8 mouse cellular contexts compared by ENCODE assay signal in the genomic region with DNA sequence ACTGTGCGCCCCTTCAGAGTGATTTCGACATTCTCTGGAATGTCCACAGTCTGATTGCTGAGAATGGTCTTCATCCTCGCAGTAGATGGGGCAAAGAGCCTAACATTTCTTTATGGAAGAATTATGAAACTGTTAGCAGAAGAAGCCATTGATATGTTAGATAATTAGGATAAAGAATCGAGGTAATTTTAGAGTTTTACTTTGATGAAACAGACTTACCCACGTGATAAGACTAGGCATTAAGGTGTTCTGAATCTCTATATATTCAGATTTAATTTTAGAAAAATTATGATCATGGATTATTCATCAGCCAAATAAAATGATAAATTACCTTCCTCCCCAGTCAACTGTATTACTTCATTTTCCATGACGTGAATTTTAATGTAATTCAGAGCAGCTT. TPM values are rescaled to one million over a fixed set of nuclear protein-coding genes. Genes with fewer than 3 reads are reported as not detected.
DNase-seq lines count a peak whose midpoint lies in the region; ATAC-seq and TF ChIP-seq lines count a peak whose summit lies in the region.

A gene (minus strand): TSS at position 101 of the 400 bp plus-strand sequence.

- WGBS in bone marrow, adult 2 months, result 84% methylated on average over 6 of the region's 6 CpGs
- WGBS in intestine, postnatal 0 days, result 80% methylated on average over 5 of the region's 6 CpGs
- 85% methylated on average over 6 of the region's 6 CpGs for whole genome bisulfite sequencing in midbrain, embryonic 13.5 days

- H3K27ac ChIP-seq in bone marrow, adult 2 months (ENCODE audit: control insufficient read depth, insufficient read depth, low read depth, low read length, poor library complexity), result no peak within 1 kb of the TSS
- H3K27ac ChIP-seq in intestine, postnatal 0 days (ENCODE audit: low read depth, low read length), result no peak within 1 kb of the TSS
- H3K27ac ChIP-seq in midbrain, embryonic 13.5 days, result no peak within 1 kb of the TSS

- H3K4me3 ChIP-seq in bone marrow, adult 2 months (replicated peaks; ENCODE audit: control insufficient read depth, low read depth, low read length), result no peak within 1 kb of the TSS
- H3K4me3 ChIP-seq in intestine, postnatal 0 days (ENCODE audit: low read depth, low read length), result no peak within 1 kb of the TSS
- no peak within 1 kb of the TSS for H3K4me3 ChIP-seq in midbrain, embryonic 13.5 days (replicated peaks)

- TF ChIP-seq CTCF in bone marrow, adult 2 months (IDR thresholded peaks at IDR 0.05; ENCODE audit: control insufficient read depth, insufficient read depth, low read length), result no peak
- no peak for TF ChIP-seq CTCF in intestine, postnatal 0 days (IDR thresholded peaks at IDR 0.05; ENCODE audit: low read depth)

- H3K4me2 ChIP-seq in intestine, postnatal 0 days (replicated peaks; ENCODE audit: low read depth), result no peak within 1 kb of the TSS
- H3K4me2 ChIP-seq in midbrain, embryonic 13.5 days (replicated peaks), result no peak within 1 kb of the TSS

- peaks cover 4% of the 10 kb centered on the region for H3K4me1 ChIP-seq in bone marrow, adult 2 months (ENCODE audit: control insufficient read depth, insufficient read depth, low read length)
- 0 out of 2 replicates have a peak, but pooled peaks cover 4% of the 10 kb centered on the region for H3K4me1 ChIP-seq in intestine, postnatal 0 days (replicated peaks; ENCODE audit: control insufficient read depth, insufficient read depth, low read length)
- H3K4me1 ChIP-seq in midbrain, embryonic 13.5 days (replicated peaks), result no peaks in the 10 kb centered on the region

- no peak for ATAC-seq in intestine, postnatal 0 days
- no peak for ATAC-seq in midbrain, embryonic 13.5 days

- no peaks in the 10 kb centered on the region for H3K9me3 ChIP-seq in intestine, postnatal 0 days (ENCODE audit: control insufficient read depth)
- H3K9me3 ChIP-seq in midbrain, embryonic 13.5 days, result no peaks in the 10 kb centered on the region

- no peaks in the 10 kb centered on the region for H3K36me3 ChIP-seq in intestine, postnatal 0 days (ENCODE audit: control insufficient read depth, insufficient read depth)
- no peaks in the 10 kb centered on the region for H3K36me3 ChIP-seq in midbrain, embryonic 13.5 days

- TF ChIP-seq POLR2A in bone marrow, adult 2 months (IDR thresholded peaks at IDR 0.05; ENCODE audit: borderline replicate concordance, control insufficient read depth, low read depth, low read length), result no peak

- no peak within 1 kb of the TSS for H3K9ac ChIP-seq in intestine, postnatal 0 days (ENCODE audit: low read depth, low read length)
- H3K9ac ChIP-seq in midbrain, embryonic 13.5 days (replicated peaks), result no peak within 1 kb of the TSS

- no peak for DNase-seq in adrenal gland, adult 18-20 months (ENCODE audit: low spot score in 2 of 2)
- DNase-seq in adrenal gland, adult (ENCODE audit: inconsistent age in 2 of 2, low spot score in 1 of 2), result no peak
- no peak for DNase-seq in gastrocnemius, postnatal 4 days (ENCODE audit: low spot score in 2 of 2)
- no peak for DNase-seq in thymus, postnatal 36 days
- DNase-seq in lung, postnatal 14 days, result no peak

- H3K27me3 ChIP-seq in intestine, postnatal 0 days (replicated peaks; ENCODE audit: control insufficient read depth, insufficient read depth, low read length), result no peaks in the 10 kb centered on the region
- no peaks in the 10 kb centered on the region for H3K27me3 ChIP-seq in midbrain, embryonic 13.5 days

RNA-seq across cellular contexts. Expression of the gene that starts here (rescaled TPM):
- 10 to 100 TPM; 57.3 to 98.9 TPM for total RNA-seq in adrenal gland, adult 18-20 months (2021)
- 920 and 2,064 TPM in 2 replicates for polyA plus RNA-seq in bone marrow, adult 2 months (2011; ENCODE audit: insufficient read depth, insufficient read length, low replicate concordance, missing spikeins)
- 10 to 100 TPM; 51.0 to 54.2 TPM for total RNA-seq in gastrocnemius, postnatal 4 days (2021)
- 89.1 and 99.6 TPM in 2 replicates for polyA plus RNA-seq in intestine, postnatal 0 days (2015; fragmentation: Nextera tagmentation; extraction: Ambion mirVana)
- 70.7 and 97.8 TPM in 2 replicates for polyA plus RNA-seq in midbrain, embryonic 13.5 days (2015; fragmentation: Nextera tagmentation; extraction: Ambion mirVana)
